Mouse (Mus musculus): ENCODE results near the gene Topors.
"Not testable (repeated sequence)": the region's sequence is repeated elsewhere in the genome, so short reads cannot be mapped to it uniquely, and the experiment has no call there.

Gene Topors

DNA sequence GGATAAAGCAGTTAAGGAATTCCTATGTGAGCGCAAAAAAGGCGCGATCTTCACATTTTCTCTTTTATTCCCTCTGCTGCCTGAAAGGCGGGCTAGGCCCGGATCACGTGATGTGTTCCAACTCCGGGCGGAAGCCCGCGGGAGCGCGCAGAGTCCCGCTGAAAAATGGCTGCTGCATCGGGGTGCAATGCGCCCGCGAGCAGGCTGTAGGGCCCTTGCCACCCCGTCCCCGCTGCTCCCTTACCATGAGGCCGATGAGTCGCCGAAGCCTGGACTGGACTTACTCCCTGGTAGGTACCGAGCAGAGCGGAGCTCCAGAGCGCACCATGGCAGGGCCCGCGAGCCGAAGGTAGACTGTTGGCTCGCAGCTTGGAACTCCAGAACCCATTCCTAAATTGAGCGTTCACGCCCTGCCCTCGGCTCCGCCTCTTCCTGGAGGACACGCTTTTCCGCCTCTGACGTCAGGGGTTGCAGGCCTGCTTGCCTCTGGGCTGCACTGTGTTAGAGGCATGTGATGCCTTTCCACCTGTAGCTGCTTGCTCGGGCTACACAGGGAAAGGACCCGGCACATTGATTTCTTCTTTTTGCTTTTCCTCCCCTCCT is at the start of gene Topors, which contains the start of gene Smim27:
Gene Topors (minus strand): TSS at position 421 of the 603 bp plus-strand sequence.
Gene Smim27 (plus strand): TSS at position 150 of the 603 bp plus-strand sequence.
- in situ Hi-C loops (cut with MboI, MseI), result loop anchor here (10.0 kb wide), 3 partner anchors 705 to 1445 kb away; partner anchors contain the start of genes Nfx1 and Rpp25l

DNA sequence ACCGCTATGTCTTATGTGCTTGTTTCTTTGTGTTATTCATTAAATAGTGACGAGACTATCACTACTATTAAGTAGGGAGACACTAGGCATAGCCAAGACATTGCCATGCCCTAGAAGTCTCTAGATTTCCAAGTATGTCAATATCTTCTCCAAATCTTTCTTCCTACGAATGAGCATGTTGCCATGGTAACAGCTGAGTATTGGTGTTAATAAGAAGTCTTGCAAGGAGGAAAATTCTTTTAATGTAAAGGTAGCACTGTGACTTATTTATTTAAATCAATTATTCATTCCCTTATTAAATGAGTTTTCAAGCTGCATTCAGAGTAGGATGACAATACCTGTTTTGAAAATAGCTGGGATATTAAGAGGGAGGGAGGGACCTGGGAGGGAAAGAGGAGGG is 47.8 kb upstream of the Topors start:
- in situ Hi-C loops (cut with MboI, MseI), result no loop called here

DNA sequence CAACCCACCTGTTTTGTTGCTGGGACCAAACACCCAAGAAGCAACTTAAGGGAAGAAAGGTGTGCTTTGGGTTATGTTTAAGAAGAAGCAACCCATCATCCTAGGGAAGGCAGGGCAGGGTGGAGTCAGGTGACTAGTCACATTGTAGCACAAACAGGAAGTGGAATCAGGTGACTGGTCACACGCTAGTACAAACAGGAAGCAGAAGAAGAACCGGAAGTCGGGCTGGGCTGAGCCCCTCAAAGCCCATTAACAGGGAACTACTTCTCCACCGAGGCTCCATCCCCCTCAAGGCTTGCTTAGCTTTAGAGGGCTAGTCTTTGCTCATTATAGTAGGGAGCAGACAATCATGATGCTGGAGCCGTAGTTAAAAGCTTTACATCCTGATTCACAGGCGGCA is 43.4 kb upstream of the Topors start:
- in situ Hi-C loops (cut with MboI, MseI), result no loop called here

DNA sequence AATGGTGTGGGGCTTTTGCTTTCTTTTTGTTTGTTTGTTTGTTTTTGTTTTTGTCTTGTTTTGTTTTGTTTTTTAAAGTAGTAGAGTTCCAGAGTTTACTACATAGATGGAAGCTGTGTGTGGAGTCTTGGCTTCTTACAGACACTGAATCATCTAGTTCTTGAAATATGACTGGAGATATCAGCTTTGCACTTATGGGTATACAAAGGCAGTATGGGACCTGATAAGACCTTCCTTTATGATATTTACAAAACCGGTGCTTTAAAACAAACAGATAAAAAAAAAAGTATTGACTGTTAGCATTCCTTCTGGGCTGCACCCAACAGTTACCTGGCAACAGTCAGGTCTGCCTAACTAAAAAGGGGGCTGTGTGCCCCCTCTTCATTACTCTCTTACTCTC is 42.6 kb upstream of the Topors start:
- in situ Hi-C loops (cut with MboI, MseI), result no loop called here

DNA sequence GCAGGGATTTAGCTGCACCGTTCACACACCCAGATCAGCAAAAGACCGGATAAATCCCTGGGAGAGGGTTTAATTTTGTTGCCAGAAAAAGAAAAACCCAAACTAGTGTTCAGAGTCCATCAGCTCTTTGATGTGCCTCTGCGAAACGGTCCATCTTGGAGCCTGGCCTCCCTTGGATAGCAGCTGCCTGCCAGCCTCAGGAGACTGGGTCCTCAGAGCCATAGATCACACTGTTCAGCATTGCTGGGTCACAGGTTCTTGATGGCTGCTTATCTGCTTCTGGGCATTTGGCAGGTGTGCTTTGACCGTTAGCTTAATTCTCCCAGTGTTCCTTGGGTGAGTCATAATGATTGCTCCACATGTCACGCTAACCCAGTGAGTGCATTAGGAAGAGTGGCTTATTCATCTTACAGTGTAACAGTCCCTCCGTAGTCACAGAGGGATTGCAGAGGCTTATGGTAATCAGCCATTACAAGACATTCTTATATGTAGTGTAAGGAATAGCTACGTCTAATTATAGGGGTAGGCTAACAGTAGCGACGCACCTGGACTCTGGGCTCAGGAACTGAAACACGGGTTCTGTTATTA is 41.2 kb upstream of the Topors start:
- in situ Hi-C loops (cut with MboI, MseI), result no loop called here

DNA sequence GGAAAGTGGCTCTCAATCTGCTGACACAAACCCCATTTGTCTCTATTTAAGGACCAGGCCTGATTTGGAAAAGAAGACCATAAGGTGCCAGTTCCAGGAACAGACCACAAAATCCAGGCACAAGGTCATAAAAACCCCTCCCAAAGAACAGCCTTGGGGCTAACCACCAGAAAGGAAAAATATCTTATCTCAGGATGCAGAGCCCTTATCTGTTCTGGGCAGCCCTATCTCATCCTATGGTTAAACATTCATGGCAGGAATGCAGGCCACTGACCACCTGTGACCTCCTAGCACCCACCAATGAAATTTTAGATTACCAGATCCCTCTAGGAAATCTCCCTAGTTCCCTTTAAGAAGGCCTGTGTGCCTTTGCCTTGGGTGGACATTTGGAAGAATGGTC is 40.0 kb upstream of the Topors start:
- in situ Hi-C loops (cut with MboI, MseI), result loop anchor here (10.0 kb wide), 1 partner anchor 375 kb away; no protein-coding TSS in a partner anchor

DNA sequence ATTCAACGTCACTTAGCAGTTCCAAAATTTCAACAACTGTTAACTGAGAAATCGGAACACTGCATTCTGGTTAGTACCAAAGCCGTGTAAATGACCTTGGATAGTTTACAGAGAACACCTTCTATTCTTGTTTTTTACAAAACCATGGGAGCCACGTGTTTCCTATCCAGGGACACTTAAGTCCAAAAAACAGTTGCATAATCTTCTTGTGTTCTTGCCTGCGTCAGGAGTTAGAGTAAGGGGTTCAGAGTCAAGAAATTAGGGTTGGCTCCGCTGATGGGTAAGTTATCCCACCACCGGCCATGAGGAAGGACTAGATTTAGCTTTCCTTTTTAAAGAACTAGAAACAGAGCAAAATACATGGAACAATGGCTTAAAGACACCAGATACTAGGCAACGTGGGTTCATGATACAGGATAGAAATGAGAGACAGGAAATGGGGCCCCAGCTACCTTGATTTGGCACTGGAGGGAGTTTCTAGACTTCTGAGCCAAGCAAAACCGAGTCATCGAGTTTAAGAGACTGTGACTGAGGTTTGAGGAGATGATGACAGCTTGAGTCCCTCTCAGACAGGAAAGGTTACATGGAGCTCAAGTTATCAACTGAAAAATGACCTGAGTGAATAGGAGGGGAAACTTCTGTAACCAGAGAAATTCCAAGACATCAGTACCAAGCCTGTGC is 32.9 kb upstream of the Topors start:
- in situ Hi-C loops (cut with MboI, MseI), result loop anchor here (10.0 kb wide), 1 partner anchor 382 kb away; no protein-coding TSS in a partner anchor

DNA sequence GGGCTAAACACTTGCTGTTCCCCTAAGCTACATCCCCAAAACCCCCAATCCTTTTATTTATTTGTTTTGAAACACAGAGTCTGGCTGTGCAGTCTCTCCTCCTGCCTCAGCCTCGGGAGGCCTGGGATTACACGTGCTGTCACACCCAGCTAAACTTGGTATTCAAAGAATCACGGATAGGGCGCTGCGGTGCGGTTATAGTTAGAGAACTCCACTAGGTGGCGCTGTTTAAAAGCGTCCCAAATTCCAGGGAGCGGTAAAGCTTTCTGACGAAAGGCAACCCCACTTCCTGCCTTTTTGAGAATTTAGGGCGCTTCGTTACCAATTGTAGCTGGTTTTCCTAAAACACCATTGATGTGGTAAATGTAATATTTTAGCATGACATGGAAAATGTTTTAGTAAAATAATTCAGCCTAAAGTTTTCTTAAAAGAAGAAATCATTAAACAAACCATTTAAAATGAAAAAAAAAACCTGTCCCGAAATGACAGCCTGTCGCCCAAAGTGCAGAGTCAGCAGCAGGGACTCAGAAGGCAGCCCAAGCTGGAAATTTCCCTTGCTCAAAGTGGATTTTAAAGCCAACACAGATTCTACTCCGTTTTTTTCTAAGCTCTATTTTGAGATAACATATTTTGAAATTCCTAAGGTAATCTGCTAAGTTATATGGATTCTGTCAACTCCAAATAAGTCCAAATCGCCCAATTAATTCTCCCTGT is 31.6 kb upstream of the Topors start:
- in situ Hi-C loops (cut with MboI, MseI), result loop anchor here (10.0 kb wide), 1 partner anchor 384 kb away; no protein-coding TSS in a partner anchor

DNA sequence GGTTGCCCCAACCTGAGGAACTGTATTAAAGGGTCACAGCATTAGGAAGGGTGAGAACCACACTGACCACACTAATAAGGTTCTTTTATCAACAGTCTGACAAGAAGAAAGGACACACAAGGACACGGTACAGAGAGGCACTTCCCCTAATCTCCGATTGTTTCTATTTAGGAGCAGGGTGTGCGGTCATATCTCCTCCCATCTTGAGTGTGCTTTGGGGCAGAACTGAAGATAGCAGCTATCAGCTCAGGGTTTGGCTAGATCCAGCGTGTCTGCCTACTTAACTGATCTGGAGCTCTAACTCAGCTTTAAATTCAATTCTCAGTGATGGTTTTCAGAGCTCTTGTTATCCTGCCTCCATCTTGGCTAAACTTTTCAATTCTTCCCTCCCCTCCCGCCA is 29.5 kb upstream of the Topors start:
- in situ Hi-C loops (cut with MboI, MseI), result no loop called here

DNA sequence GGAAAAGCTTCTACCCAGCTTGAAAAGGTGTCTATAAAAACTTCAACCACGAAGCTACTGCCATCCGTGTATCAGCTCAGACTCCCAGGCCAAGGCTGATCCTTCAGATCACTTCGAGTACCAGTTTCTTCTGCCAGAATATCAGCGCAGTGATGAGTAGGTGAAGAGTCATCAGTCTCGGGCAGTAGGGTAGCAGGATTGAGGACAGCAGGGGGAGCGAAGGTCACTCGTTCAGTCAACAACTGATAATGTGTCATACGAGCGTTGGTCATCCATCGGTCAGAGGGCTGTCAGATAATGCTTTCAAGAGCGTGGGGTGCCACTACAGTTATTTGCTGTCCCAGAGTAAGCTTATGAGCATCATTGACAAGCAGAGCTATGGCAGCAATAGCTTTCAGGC is 21.9 kb upstream of the Topors start:
- in situ Hi-C loops (cut with MboI, MseI), result not testable (repeated sequence)

DNA sequence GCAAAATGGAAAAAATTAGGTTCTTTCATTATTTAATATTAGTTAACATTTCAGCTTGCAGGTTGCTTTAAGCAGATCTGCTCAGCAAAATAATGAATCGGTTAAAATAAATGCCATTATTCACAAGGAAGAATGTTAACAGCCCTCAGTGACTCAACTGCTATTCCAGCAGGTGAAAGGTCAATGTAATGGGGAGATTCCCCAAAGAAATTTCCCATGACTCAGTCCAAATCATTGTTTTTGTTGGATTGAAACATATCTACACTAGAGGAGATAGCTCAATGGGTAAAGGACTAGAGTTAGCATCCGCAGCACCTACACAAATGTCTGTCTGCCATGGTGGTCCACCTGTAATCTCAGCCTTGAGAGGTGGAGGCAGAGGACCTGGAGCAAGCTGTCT is 19.4 kb upstream of the Topors start:
- in situ Hi-C loops (cut with MboI, MseI), result no loop called here

DNA sequence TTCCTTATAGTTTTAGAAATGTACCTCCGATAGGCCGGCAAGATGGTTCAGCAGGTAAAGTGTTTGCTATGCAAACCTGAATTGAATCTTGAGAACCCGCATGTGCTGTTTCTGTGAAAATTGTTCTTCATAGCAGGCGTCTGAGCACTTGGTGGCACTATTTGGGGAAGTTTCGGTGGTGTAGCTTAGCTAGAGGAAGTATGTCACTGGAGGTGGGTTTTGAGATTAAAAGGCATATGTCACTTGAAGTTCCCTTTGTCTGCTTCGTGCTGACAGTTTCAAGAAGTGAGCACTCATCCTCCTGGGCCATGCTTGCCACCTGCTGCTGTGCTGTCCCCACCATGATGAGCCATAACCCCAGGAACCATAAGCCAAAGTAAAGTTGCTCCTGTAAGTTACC is 17.8 kb upstream of the Topors start:
- in situ Hi-C loops (cut with MboI, MseI), result no loop called here

DNA sequence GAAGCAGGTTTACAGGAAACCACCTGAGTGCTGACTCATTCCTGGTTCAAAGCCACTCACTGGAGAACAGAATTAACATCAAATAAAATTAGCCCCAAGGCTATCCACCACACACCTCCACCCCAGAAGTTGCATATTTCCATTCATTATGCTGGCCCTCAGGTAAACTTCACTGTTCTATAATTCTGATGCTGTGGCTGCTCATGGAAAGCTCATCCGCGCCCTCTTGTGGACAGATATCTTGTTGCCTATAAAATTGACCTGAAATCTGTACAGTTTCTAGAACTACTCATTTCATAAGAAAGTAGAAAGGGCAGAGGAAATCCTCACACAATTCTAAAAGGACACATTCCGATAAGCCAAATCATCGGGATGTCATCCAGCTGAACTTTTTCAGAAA is 15.9 kb upstream of the Topors start:
- in situ Hi-C loops (cut with MboI, MseI), result no loop called here

DNA sequence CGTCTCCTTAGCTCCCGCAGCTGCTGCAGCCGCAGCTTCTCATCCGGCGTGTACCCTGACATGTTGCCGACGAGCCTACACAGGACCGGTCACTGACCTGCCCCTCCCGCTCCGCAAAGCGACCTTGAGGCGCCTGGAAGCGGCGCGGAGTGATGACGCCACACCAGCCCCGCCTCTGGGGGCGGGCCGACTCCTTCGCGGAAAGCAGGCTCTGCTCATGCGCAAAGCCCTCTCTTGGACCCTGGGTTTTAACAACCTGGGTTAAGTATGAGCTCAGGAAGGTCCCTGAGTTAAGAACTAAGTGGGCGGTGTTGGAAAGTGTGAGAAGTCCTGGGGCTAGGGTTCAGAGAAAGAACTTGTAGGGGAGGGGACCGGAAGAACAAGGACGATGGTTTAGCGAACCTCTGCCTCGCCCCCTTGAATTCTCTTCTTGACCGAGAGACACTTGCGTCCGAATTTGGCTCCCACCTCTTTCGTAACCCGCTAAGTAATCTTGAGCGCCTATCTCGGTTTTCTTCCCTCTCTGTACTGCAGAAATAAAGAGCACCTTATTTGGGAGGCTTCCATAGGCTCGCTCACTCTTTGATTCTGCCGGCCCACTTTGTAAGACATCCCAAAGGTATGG is 9.7 kb upstream of the Topors start, which contains the start of gene Ndufb6:
Gene Ndufb6 (minus strand): TSS at position 146 of the 625 bp plus-strand sequence.
- in situ Hi-C loops (cut with MboI, MseI), result loop anchor here (5.0 kb wide), 1 partner anchor 137 kb away; the partner anchor contains the start of gene Aco1

DNA sequence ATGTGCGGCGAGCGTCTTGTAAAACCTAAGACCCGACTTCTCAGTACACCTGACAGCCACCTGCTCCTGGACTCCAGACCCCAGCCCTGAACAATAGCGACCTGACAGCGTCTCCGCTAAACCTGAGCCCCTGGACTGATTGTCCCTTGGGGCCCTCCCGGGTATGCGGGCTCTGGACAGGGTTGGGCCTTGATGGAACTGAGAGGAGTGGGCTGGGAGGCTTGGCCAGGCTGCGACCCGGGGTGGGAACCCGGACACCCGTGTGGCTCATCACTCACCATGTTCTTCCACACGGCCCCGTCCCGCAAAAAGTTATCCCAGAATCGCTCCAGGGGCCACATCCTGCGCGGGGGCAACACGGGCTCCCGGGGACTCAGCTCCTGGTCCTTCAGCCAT is 9.2 kb upstream of the Topors start:
- in situ Hi-C loops (cut with MboI, MseI), result loop anchor here (5.0 kb wide), 1 partner anchor 137 kb away; the partner anchor contains the start of gene Aco1

DNA sequence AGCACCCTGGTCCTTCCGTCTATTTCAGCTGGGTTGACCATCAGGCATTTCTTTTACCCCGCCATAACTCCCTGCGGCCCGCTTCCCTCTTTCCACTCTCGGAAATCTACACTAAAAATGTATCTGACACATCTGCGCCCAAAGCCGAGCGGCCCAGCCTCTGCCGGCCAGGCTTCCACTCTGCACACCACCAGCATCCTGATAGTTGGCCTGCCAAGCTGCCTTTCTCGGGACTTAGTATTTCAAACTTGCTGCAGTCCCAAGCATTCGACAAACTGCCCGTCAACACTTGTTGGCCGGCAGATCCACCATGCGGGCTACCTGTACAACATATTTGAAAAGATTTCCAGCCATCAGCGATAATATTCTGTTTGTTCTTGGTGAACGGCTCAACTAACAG is 815 bp downstream of the Topors start:
- in situ Hi-C loops (cut with MboI, MseI), result loop anchor here (10.0 kb wide), 3 partner anchors 706 to 1446 kb away; partner anchors contain the start of genes Nfx1 and Rpp25l

DNA sequence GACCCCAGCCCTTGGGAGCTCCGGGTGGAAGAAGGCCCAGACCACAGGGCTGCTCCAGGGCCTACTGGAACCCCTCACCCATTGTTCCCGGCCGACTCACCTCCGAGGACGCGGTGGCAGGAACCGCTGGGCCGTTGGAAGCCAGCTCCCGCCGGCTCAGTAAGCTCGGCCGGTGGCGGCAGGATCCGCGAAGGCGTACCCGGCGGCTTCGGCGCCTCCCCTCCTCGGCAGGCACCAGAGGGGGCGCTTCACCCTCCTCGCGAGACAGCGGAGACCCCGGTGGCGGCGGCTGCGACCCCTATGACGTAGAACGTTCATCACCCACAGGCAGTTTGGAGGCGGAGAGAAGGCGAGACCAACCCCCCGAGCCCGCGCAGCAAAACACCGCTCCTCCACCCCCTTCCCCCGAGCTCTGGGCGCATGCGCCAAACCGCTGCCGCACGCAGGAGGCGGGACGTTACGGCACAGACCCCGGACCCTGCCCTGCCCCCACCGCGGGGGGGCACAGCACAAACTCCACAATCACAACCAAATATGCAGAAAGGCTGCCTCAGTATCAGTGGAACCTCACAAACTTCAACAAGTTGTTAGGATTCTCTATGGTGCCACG is 1.3 kb downstream of the Topors start:
- in situ Hi-C loops (cut with MboI, MseI), result loop anchor here (10.0 kb wide), 3 partner anchors 706 to 1446 kb away; partner anchors contain the start of genes Nfx1 and Rpp25l

DNA sequence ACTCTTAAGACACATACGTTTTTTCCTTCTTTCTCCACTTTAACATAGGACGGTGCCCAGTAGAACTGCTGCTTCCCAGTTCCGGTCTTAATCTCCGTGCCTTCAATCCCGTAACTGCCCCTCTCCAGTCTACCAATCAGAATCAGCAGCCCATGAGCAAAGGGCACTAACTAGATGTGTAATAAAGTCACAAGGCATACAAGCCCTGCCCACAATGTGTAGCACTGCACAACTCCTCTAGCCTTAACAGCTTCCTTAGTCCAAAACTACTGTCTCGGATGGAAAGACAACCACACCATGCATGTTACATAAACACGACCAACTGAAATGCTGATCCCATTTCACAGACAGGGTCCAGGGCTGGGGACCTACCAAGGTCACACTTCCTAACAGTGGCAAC is 2.0 kb downstream of the Topors start:
- in situ Hi-C loops (cut with MboI, MseI), result loop anchor here (10.0 kb wide), 3 partner anchors 707 to 1447 kb away; partner anchors contain the start of genes Nfx1 and Rpp25l

DNA sequence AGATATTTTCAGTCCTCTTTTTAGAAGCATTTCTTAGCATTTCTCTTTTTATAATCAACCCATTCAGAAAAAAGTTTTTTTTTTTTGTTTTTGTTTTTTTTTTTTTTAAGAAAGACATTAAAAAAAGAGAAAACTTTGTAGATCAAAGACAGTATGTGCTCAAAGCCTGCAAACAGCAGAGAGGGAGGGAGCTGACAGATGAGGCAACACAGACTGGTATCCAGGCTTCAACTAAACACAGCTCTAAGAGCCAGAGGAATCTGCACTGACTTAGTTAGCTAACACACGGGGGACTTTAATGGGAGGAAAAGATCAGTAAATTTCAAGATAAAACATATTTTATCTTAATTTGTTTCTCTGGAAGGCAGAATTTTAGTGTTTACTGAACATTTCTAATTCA is 5.3 kb downstream of the Topors start:
- in situ Hi-C loops (cut with MboI, MseI), result loop anchor here (10.0 kb wide), 3 partner anchors 710 to 1450 kb away; partner anchors contain the start of genes Nfx1 and Rpp25l

DNA sequence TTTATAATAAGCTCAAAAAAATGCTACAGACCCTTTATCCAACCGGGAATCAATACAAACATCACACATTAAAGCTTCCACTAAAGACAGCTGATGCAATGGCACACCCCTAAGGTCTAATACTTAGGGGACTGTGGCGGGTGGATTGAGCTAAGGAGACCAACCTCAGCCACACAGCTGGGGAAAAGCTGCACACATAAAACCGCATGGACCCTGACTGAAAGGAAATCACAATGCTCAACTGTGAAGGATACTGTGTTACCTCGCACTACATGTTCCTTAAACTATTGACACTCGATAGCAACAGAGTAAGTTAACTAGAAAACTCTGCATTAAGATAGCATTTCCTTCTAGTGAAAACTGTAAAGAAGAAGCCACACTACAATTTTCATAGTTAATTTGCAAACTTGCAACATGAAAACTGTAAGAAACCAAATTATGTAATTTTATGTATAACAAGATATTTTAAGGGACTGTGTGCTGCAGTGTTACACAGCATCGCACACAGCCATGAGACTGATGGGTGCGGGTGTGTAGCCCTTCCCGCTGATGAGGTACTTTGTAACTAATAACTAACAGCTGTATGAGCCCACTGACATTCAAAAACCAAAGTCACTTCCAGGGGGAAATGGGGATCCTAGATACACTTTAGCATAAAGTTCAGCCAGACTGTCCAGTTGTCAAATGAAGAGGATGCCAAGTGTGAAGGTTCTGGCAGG is 15.1 kb downstream of the Topors start:
- in situ Hi-C loops (cut with MboI, MseI), result no loop called here
